Mouse (Mus musculus): Measurements from ENCODE around the gene Pcnx.

Pcnx gene

DNA sequence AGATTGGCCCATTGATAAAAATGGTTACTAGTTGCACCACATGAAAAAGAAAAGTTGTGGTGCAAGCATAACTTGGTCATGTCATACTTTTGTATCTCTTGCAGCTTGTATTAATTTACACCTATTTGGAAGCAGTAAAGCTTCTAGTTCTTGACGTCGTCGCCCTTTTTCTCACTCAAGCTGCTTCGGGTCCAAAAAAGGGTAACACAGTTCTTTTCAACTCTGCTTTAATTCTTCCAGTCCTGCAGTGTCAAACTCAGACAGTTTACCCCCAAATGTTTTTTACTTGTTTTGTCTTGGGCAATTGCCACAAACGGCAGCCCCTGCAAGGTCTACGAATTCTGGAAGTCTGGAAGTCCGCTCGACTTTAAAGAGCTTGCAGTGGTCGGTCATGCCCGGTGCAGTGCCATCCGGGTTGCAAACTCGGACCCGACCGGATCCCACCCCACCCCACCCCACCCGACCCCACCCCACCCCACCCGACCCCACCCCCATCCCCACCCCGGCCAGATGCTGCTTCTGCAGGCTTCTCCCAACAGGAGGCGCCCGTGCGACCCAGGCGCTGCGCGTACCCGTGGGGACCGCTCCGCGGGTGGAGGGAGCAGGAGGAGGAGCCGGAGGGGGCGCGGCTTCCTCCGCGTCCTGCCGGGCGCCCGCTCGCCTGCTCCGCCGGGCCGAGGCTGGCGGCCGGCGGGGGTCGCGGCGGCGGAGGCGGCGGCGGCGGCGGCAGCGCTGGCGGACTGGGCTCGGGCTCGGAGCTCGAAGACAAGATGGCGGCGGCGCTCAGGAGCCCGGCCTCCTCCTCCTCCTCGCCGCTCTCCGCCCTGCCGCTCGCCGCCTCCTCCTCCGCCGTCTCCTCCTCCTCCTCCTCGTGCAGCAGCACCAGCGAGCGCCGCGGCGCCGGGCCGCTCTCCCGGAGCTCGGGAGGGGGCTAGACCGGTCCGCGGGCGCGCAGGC lies at the start of gene Pcnx:
Gene Pcnx, plus strand, starts transcription at position 673 of the 957 bp plus-strand sequence.
- DNase-seq (ENCODE audit: low read depth, low spot score) = peak; percentile 83

GRCm38 (mm10) chr12:81810417-81810816 lies 49.4 kb upstream of the Pcnx start:
- no peak for DNase-seq (ENCODE audit: low read depth, low spot score)

DNA sequence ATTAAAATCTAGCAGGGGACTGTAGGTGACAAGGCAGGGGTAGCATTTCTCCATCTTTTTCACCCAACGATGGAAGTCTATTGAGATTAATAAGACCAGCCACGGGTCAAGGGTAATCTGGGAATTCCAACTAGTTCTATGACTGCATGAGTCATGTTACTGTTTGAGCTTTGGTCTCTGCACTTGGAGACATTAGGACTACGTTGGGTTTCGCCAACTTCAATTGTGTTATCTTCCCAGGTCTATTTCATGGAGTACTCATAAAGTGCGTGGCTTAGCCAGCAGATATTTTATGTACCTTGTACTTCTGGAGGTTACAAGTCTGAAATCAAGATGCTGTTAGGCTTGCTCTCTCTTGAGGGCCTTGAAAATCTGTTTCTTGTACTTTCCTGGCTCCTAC lies 45.1 kb upstream of the Pcnx start:
- DNase-seq (ENCODE audit: low read depth, low spot score) = no peak

DNA sequence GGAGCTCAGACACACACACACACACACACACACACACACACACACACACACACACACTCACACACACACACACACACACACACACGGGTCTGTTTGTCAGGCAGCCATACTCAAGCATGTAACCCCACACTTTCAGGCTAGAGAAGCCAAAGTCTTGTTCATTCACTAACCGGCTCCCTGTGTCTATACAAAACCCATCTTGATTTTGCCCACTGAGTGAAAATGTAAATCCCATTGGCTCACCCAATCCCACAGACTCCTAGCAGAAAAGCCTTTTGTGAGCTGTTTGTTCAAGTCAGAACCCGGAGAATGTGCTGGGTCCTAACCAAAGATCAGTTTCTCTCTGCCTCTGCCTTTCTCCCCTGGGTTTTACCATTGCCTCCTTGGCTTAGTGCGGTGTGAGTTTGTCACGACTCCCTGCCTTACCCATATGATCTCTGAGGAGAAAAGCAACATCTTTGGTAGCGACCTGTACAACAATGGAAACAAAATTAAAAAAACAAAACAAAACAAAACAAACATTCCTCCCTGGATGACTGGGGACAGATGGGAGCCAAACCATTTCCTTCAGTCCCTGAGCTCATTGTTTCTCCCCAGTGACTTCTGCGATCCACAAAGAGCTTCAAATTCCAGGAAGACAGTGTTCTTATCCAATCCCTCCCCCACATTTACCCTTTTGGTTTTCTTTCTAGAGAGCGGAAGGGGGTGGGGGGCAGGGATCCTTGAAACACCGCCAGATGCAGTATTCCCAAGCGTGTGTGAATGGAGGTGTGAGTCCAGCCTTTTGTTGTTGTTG lies 43.3 kb upstream of the Pcnx start:
- DNase-seq (ENCODE audit: low read depth, low spot score) = no peak

- DNase-seq (ENCODE audit: low read depth, low spot score) = no peak
Measured at GRCm38 (mm10) chr12:81817126-81817505, 42.7 kb upstream of the Pcnx start.

DNA sequence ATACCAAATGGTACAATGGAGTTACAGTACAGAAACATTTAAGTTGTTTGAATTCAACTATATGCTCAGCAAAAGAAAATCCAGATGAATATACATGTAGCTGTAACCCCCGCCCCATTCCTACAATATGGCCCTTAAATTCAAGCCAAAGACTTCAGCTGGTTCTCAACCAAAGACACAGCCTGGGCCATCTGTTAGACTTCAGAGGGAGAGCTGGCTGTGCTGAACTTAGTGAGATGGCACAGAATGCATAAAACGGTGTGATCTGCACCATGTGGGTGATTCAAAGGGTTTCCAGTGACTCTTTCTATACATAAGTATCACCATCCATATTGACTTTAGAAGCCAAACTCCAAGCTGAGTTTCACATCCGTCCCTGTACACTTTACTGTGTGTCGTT lies 39.1 kb upstream of the Pcnx start:
- no peak for DNase-seq (ENCODE audit: low read depth, low spot score)

DNA sequence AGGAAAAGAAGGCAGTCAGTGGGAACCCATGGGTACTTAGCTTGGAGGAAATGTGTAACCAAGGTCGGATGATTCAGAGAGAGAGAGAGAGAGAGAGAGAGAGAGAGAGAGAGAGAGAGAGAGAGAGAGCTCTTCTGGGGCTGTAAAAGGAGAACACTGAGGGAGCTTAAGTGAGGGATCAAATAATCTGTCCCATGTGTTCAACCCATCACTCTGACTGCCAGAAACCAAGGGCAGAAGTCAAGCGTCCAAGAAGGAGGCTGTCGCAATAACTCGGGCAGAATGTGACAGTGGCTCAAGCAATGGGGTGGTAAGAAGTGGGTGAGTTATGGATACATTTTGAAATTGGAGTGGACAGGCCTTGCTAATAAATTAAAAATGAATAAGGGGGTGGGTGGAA lies 37.6 kb upstream of the Pcnx start:
- no peak for DNase-seq (ENCODE audit: low read depth, low spot score)

DNA sequence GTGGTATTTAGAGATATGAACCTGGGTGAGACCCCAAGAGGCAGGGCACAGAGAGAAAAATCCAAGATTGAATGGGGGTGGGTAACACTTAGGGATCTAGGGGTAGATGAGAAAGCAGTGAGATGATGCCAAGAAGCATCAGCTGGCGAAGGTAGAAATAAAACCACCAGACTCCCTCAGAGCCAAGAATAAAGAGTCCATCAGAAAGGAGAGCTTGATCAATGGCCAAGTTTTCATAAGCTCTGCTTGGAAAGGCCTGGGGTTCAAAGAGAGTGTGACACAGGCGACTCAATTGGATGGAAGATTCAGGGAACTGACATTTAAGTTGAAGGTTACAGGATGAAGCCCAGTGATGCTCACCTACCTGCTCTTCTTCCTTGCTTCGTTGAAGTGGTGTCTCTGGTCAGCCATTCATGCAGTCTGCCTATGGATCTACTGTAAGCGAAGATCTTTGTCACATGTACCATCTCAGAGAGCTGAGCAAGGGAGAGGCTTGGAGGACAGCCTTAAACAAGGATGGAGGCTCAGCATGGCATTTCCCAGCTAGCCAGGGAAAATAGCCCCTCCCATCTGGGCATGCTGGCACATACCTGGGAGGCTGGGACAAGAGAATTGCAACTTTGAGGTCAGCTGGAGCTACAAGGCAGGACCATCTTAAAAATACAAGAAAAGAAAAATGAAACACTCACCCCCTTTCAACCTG lies 36.9 kb upstream of the Pcnx start:
- DNase-seq (ENCODE audit: low read depth, low spot score) = no peak

DNA sequence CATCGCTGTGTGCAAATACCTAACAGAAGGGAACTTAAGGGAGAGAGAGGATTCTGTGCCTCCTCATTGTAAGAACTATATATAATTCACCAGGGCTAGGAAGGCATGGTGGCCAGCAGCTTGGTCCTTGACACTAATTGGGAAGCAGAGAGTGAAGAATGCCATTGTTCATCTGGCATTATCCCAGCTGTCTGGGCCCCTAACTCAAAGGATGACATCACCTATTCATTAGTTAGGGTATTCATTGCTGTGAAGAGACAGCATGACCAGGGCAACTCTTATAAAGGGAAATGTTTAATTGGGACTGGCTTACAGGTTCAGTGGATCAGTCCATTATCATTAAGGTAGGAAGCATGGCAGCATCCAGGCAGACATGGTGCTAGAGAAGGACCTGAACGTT lies 31.5 kb upstream of the Pcnx start:
- no peak for DNase-seq (ENCODE audit: low read depth, low spot score)

DNA sequence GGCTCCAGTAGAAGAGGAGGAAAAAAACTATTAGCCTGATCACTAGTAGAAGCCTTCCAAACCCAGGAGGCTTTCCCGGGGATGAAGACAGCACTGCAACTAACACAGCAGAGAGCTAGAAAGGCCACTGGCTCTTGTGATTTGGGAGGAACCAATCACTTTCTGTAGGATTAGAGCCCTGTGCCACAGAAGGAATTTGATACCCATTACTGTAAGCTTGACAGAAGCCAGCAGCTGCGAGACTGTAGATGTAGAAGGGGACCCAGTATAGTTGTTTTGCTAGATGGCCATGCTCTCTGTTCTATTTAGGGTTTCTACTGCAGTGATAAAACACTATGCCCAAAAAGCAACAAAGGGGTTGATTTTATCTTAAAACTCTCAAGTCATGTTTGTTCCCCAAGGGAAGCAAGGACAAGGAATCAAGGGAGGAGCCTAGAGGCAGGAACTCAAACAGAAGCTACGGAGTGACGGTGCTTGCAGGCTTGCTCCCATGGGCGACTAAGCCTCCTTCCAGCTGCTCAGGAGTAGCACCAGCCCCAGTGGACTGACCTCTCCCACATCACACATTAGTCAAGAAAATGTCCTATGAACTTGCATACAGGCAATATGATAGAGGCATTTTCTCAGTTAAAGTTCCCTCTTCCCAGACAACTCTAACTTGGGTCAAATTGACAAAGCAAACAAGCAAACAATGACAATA lies 27.6 kb upstream of the Pcnx start:
- no peak for DNase-seq (ENCODE audit: low read depth, low spot score)

DNA sequence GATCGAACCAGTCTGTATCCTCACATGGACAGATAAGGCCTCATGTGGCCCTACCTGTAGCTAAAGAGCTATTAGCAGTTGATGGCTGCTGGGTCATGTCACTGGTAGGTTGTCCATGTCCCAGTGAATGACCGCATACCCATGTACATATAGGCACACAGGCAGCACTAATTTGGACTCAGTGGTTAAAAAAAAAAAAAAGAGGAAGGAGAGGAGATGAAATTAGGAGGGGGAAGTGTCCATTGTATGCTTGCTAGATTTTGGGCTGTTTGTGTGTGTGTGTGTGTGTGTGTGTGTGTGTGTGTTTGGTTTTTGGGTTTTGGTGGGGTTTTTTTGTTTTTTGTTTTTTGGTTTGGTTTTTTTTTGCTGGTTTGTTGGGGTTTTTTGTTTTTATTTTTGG lies 26.7 kb upstream of the Pcnx start:
- DNase-seq (ENCODE audit: low read depth, low spot score) = no peak

DNA sequence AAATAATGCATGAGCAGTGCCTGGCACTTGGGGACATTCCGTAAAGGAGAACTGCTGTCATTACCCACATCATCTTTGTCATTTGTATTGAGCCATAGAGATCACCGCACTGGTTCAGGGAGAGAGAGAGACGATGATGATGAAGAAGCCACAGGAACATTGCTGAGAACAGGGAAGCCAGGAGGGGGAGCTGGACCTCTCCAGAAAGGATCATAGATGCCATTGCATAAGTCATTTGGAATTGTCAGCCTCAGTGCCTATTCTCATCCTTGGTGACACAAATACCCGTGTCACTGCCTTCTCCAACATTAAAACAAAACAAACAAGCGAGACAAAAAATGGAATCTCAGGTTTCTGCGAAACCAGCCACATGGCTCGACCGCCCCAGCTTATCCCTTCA lies 23.7 kb upstream of the Pcnx start:
- DNase-seq (ENCODE audit: low read depth, low spot score) = no peak

DNA sequence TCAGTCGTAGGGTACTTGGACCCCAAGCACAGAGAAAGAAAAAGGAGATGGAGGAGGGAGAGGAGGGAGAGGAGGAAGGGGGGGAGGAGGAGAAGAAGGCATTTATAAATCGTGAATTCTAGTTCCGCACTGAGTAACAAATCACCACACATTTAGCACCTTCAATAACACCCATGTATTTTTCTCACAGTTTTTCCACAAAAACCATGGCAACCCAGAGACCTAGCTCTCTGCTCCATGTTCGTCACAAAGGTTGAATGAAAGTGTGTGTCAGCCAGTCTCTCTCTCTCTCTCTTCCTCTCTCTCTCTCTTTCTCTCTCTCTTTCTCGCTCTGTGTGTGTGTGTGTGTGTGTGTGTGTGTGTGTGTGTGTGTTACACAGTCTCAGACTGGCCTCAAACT lies 22.4 kb upstream of the Pcnx start:
- DNase-seq (ENCODE audit: low read depth, low spot score) = no peak

DNA sequence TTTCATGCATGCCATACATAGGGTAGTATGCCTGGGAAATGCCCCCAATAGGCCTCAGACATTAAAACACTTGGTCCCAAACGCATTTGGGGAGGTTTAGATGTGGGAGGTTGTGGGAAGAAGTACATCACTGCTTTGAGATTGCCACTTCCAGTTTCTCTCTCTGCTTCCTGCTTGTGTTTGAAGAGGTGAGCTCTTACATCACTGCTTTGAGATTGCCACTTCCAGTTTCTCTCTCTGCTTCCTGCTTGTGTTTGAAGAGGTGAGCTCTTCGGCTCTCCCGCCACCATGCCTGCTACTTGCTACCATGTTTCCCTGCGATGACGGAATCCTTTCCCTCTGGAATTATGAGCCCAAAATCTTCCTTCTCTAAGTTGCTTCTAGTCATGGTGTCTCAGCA lies 20.2 kb upstream of the Pcnx start:
- peak; percentile 37 for DNase-seq (ENCODE audit: low read depth, low spot score)

DNA sequence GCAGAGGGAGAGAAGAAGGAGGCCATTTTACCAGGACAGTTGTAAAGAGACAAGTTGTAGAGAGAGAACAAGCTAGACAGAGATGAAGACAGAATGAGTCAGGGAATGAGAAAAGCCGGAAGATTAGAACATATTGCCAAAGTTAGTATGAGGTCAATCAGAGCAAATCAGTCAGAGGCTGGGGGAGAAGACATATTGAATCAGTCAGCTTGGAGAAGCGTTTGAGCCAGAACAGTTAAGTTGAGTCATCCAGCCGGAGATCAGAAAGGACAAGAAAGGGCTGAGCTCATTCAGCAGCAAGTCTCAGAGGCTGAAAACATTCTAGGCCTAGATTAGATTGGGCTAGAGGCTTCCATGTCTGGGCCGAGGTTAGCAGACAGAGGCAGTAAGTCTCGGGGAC lies 18.8 kb upstream of the Pcnx start:
- no peak for DNase-seq (ENCODE audit: low read depth, low spot score)

- DNase-seq (ENCODE audit: low read depth, low spot score) = no peak
Measured at GRCm38 (mm10) chr12:81843501-81843900, 16.3 kb upstream of the Pcnx start.

- DNase-seq (ENCODE audit: low read depth, low spot score) = no peak
Measured at GRCm38 (mm10) chr12:81844572-81844971, 15.3 kb upstream of the Pcnx start.

- DNase-seq (ENCODE audit: low read depth, low spot score) = peak; percentile 29
Measured at GRCm38 (mm10) chr12:81844981-81845380, 14.8 kb upstream of the Pcnx start.

DNA sequence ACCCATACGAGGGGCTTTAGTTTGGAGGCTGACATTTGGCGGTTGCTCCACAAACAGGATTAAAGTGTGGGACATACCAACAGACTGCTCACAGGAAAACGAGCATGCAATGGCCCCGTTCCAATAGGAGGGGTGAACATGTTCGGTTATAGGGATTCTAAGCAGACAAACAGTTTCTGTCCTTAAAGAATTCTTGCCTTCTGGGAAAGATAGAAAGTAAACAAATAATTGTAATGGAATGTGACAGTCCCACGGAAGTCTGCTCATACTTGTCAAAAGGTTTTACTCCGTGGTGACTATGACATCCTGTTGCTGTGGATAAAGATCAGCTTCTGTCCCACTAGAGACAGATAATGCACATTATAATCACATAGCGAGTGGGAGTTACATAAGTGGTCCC lies 10.2 kb upstream of the Pcnx start:
- DNase-seq (ENCODE audit: low read depth, low spot score) = no peak

DNA sequence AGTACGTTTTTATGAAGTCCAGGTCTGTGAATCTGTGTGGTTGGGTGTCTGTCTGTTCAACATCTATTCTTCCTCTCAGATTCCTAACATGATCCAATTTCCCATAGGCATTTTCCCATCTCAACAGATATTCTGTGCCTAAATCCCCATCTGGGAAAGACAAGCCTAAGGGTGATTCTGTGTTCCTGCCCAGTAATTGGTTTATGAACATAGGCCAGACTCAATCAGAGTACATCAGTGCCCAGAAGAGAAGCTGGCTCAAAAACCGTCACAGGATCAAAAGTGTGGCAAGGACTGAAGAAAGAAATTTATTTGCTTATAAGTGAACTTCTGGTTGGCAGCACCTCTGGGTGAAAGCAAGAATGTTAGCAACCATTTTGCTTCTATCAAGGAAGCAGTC lies 7.3 kb upstream of the Pcnx start:
- DNase-seq (ENCODE audit: low read depth, low spot score) = no peak

- no peak for DNase-seq (ENCODE audit: low read depth, low spot score)
Measured at GRCm38 (mm10) chr12:81852977-81853376, 6.8 kb upstream of the Pcnx start.

DNA sequence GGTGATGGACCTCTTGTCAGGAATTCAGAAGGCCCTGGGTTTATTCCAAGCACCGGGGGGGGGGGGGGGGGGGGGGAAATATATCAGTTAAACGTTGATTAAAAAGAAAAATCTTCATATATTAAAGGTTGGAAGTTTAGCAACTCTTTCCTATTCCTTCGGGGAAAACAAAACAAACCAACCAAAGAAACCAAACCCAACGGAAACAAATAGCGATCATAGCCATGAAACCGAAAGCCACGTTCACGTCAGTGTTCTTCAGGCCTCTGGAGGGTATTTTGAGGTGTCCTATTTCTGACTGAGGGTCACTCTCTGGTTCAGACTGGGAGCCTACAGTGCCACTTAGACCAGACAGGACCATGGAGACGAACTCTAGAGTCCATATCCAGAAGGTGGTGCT lies 6.3 kb upstream of the Pcnx start:
- DNase-seq (ENCODE audit: low read depth, low spot score) = no peak
